Mouse (Mus musculus) forebrain, embryonic 11.5 days (tissue): ENCODE measurements at regions not wholly inside any gene's neighbourhood (a gene's known extent, or its start where the extent isn't known, plus 50 kb on each side); places are given as distances from the start of the nearest gene placed in this dataset.

ENCODE experiments used
- ATAC-seq: fragments of 200-750 bp; cut with Nextera tagmentation; replicated peaks from 2 replicates; pipeline ENCODE4 v1.8.0; 2017; ENCODE audit warnings: moderate TSS enrichment; ENCODE audit not compliant: low FRiP score
- DNase-seq: peaks from one replicate; pipeline ENCODE4 v3.0.0-alpha.2; 2017; ENCODE audit warnings: low spot score
- H3K27ac ChIP-seq: fragments of 300-500 bp; sonication (generic); 2 replicates; pipeline ENCODE4 v1.5.1; 2014; ENCODE audit warnings: low read depth, low read length
- H3K27me3 ChIP-seq: fragments of 300-500 bp; sonication (generic); 2 replicates; pipeline ENCODE4 v1.6.1; 2014; ENCODE audit warnings: mild to moderate bottlenecking, low read length, mixed read lengths; ENCODE audit not compliant: control insufficient read depth, insufficient read depth
- H3K36me3 ChIP-seq: fragments of 300-500 bp; sonication (generic); 2 replicates; pipeline ENCODE4 v1.6.1; 2014; ENCODE audit warnings: mild to moderate bottlenecking, low read length, moderate library complexity, mixed read lengths; ENCODE audit not compliant: control insufficient read depth, insufficient read depth
- H3K4me1 ChIP-seq: fragments of 300-500 bp; sonication (generic); replicated peaks from 2 replicates; pipeline ENCODE4 v1.6.1; 2014; ENCODE audit warnings: low read length, mixed read lengths; ENCODE audit not compliant: control insufficient read depth, insufficient read depth
- H3K4me2 ChIP-seq: fragments of 300-500 bp; sonication (generic); 2 replicates; pipeline ENCODE4 v1.6.1; 2014; ENCODE audit warnings: low read depth, mild to moderate bottlenecking, low read length, moderate library complexity, mixed read lengths; ENCODE audit not compliant: severe bottlenecking
- H3K4me3 ChIP-seq: fragments of 300-500 bp; sonication (generic); 2 replicates; pipeline ENCODE4 v1.5.1; 2014; ENCODE audit warnings: low read depth, low read length
- H3K9ac ChIP-seq: fragments of 300-500 bp; sonication (generic); 2 replicates; pipeline ENCODE4 v1.6.1; 2014; ENCODE audit warnings: low read length
- H3K9me3 ChIP-seq: fragments of 300-500 bp; sonication (generic); 2 replicates; pipeline ENCODE4 v1.6.1; 2016; ENCODE audit warnings: low read length, mixed read lengths; ENCODE audit not compliant: control insufficient read depth
- WGBS: fragments of 180-500 bp; shearing (Covaris S2); extraction: QIAGEN DNeasy Blood & Tissue Kit; methylation state at CpG from one replicate; pipeline ENCODE4 v1.1.7; 2014; 5-methylcytosine and 5-hydroxymethylcytosine counted together

- DNase-seq = no peak
- H3K4me2 ChIP-seq = no peak overlapping the region
- no peak overlapping the region for H3K27ac ChIP-seq
- H3K36me3 ChIP-seq = no peaks in the 10 kb centered on the region
- no peak overlapping the region for H3K9ac ChIP-seq
- WGBS = 90% methylated on average over 4 of the region's 4 CpGs
- H3K27me3 ChIP-seq = no peaks in the 10 kb centered on the region
- no peak overlapping the region for H3K4me3 ChIP-seq
- no peaks in the 10 kb centered on the region for H3K9me3 ChIP-seq
- 0 out of 2 replicates have a peak, but pooled peaks cover 3% of the 10 kb centered on the region for H3K4me1 ChIP-seq
- ATAC-seq = no peak
Observed at GRCm38 (mm10) chr4:55927391-55927790, 395.1 kb upstream of the Klf4 start.

- DNase-seq (no peak), ATAC-seq (no peak)
- WGBS = 84% methylated on average over 3 of the region's 3 CpGs
- Histone ChIP-seq H3K9ac (no peak overlapping the region), H3K36me3 (no peaks in the 10 kb centered on the region), H3K4me3 (no peak overlapping the region), H3K27ac (no peak overlapping the region), H3K4me2 (no peak overlapping the region), H3K9me3 (no peaks in the 10 kb centered on the region), H3K4me1 (0 out of 2 replicates have a peak, but pooled peaks cover 3% of the 10 kb centered on the region), H3K27me3 (no peaks in the 10 kb centered on the region)
Observed at GRCm38 (mm10) chr4:55924974-55925373, 392.7 kb upstream of the Klf4 start.

GRCm38 (mm10) chr4:55921217-55921616 lies 389.0 kb upstream of the Klf4 start:
- H3K9me3 ChIP-seq = no peaks in the 10 kb centered on the region
- no peak overlapping the region for H3K4me3 ChIP-seq
- H3K4me1 ChIP-seq = no peaks in the 10 kb centered on the region
- H3K27me3 ChIP-seq = no peaks in the 10 kb centered on the region
- H3K36me3 ChIP-seq = no peaks in the 10 kb centered on the region
- H3K4me2 ChIP-seq = no peak overlapping the region
- 89% methylated on average over 4 of the region's 4 CpGs for WGBS
- H3K9ac ChIP-seq = no peak overlapping the region
- H3K27ac ChIP-seq = no peak overlapping the region
- DNase-seq (no peak), ATAC-seq (no peak)

GRCm38 (mm10) chr4:55894116-55894885 lies 362.0 kb upstream of the Klf4 start:
- no peak overlapping the region for H3K9ac ChIP-seq
- H3K9me3 ChIP-seq = no peaks in the 10 kb centered on the region
- no peak overlapping the region for H3K4me2 ChIP-seq
- 77% methylated on average over 12 of the region's 12 CpGs for WGBS
- H3K36me3 ChIP-seq = no peaks in the 10 kb centered on the region
- DNase-seq = no peak
- no peak overlapping the region for H3K27ac ChIP-seq
- H3K4me1 ChIP-seq = no peaks in the 10 kb centered on the region
- no peaks in the 10 kb centered on the region for H3K27me3 ChIP-seq
- H3K4me3 ChIP-seq = no peak overlapping the region
- no peak for ATAC-seq

GRCm38 (mm10) chr4:55891656-55892055 lies 359.4 kb upstream of the Klf4 start:
- no peak overlapping the region for H3K4me3 ChIP-seq
- H3K9ac ChIP-seq = no peak overlapping the region
- no peak for ATAC-seq
- H3K9me3 ChIP-seq = no peaks in the 10 kb centered on the region
- no peaks in the 10 kb centered on the region for H3K4me1 ChIP-seq
- no peaks in the 10 kb centered on the region for H3K36me3 ChIP-seq
- DNase-seq = no peak
- H3K27ac ChIP-seq = no peak overlapping the region
- 92% methylated on average over 3 of the region's 10 CpGs for WGBS
- no peak overlapping the region for H3K4me2 ChIP-seq
- H3K27me3 ChIP-seq = no peaks in the 10 kb centered on the region

- WGBS = 86% methylated on average over 6 of the region's 6 CpGs
- ATAC-seq (no peak), DNase-seq (no peak)
- no peak overlapping the region for H3K9ac ChIP-seq
- no peaks in the 10 kb centered on the region for H3K36me3 ChIP-seq
- no peak overlapping the region for H3K4me3 ChIP-seq
- H3K27ac ChIP-seq = no peak overlapping the region
- H3K27me3 ChIP-seq = no peaks in the 10 kb centered on the region
- H3K4me2 ChIP-seq = no peak overlapping the region
- H3K4me1 ChIP-seq = no peaks in the 10 kb centered on the region
- no peaks in the 10 kb centered on the region for H3K9me3 ChIP-seq
Observed at GRCm38 (mm10) chr4:55887581-55887980, 355.3 kb upstream of the Klf4 start.

GRCm38 (mm10) chr4:55882541-55882940 lies 350.3 kb upstream of the Klf4 start:
- no peak overlapping the region for H3K9ac ChIP-seq
- DNase-seq (no peak), ATAC-seq (no peak)
- H3K27me3 ChIP-seq = no peaks in the 10 kb centered on the region
- 74% methylated on average over 2 of the region's 2 CpGs for WGBS
- H3K36me3 ChIP-seq = no peaks in the 10 kb centered on the region
- no peak overlapping the region for H3K4me3 ChIP-seq
- no peak overlapping the region for H3K4me2 ChIP-seq
- no peaks in the 10 kb centered on the region for H3K9me3 ChIP-seq
- H3K4me1 ChIP-seq = no peaks in the 10 kb centered on the region
- H3K27ac ChIP-seq = no peak overlapping the region

- Histone ChIP-seq H3K9ac (no peak overlapping the region), H3K27ac (no peak overlapping the region), H3K4me2 (no peak overlapping the region), H3K4me1 (no peaks in the 10 kb centered on the region), H3K36me3 (no peaks in the 10 kb centered on the region), H3K4me3 (no peak overlapping the region), H3K9me3 (no peaks in the 10 kb centered on the region), H3K27me3 (no peaks in the 10 kb centered on the region)
- 95% methylated on average over 12 of the region's 12 CpGs for WGBS
- ATAC-seq (no peak), DNase-seq (no peak)
Observed at GRCm38 (mm10) chr4:55875304-55875703, 343.0 kb upstream of the Klf4 start.

- no peak overlapping the region for H3K9ac ChIP-seq
- no peak overlapping the region for H3K4me2 ChIP-seq
- H3K27me3 ChIP-seq = no peaks in the 10 kb centered on the region
- no peak overlapping the region for H3K4me3 ChIP-seq
- 82% methylated on average over 7 of the region's 7 CpGs for WGBS
- DNase-seq (no peak), ATAC-seq (no peak)
- no peaks in the 10 kb centered on the region for H3K36me3 ChIP-seq
- no peaks in the 10 kb centered on the region for H3K9me3 ChIP-seq
- H3K4me1 ChIP-seq = no peaks in the 10 kb centered on the region
- H3K27ac ChIP-seq = no peak overlapping the region
Observed at GRCm38 (mm10) chr4:55874875-55875274, 342.6 kb upstream of the Klf4 start.
